Mouse (Mus musculus) kidney, postnatal 0 days (tissue): ENCODE results near the gene Cpne6. TPM values are rescaled to one million over a fixed set of nuclear protein-coding genes. Genes with fewer than 3 reads are reported as not detected.

ENCODE experiments used
- ATAC-seq: fragments of 200-750 bp; cut with Nextera tagmentation; replicated peaks from 2 replicates; pipeline ENCODE4 v1.8.0; 2017; ENCODE audit warnings: low read depth, moderate number of reproducible peaks, moderate TSS enrichment, moderate library complexity; ENCODE audit not compliant: low FRiP score
- DNase-seq: peaks from one replicate; pipeline ENCODE4 v3.0.0-alpha.2; 2016; ENCODE audit warnings: low spot score
- H3K27ac ChIP-seq: fragments of 300-500 bp; sonication (generic); 2 replicates; pipeline ENCODE4 v1.5.1; 2014; ENCODE audit warnings: mild to moderate bottlenecking
- H3K27me3 ChIP-seq: fragments of 300-500 bp; sonication (generic); 2 replicates; pipeline ENCODE4 v1.6.1; 2014; ENCODE audit warnings: low read length, mixed read lengths; ENCODE audit not compliant: insufficient read depth
- H3K36me3 ChIP-seq: fragments of 300-500 bp; sonication (generic); 2 replicates; pipeline ENCODE4 v1.6.1; 2014; ENCODE audit warnings: low read length, mixed read lengths; ENCODE audit not compliant: insufficient read depth
- H3K4me1 ChIP-seq: fragments of 300-500 bp; sonication (generic); replicated peaks from 2 replicates; pipeline ENCODE4 v1.6.1; 2014; ENCODE audit warnings: antibody characterized with exemption, low read length, mixed read lengths; ENCODE audit not compliant: insufficient read depth
- H3K4me2 ChIP-seq: fragments of 300-500 bp; sonication (generic); 2 replicates; pipeline ENCODE4 v1.6.1; 2014; ENCODE audit warnings: mild to moderate bottlenecking, low read length, moderate library complexity, mixed read lengths
- H3K4me3 ChIP-seq: fragments of 300-500 bp; sonication (generic); replicated peaks from 2 replicates; pipeline ENCODE4 v1.5.1; 2014; ENCODE audit warnings: low read depth, low read length
- H3K9ac ChIP-seq: fragments of 300-500 bp; sonication (generic); 2 replicates; pipeline ENCODE4 v1.6.1; 2014; ENCODE audit warnings: low read depth, low read length
- H3K9me3 ChIP-seq: fragments of 300-500 bp; sonication (generic); replicated peaks from 2 replicates; pipeline ENCODE4 v1.6.1; 2016; ENCODE audit warnings: low read length, inconsistent platforms, mixed read lengths
- CTCF ChIP-seq: IDR thresholded peaks from 2 replicates; pipeline ENCODE4 v1.5.1; 2016; ENCODE audit warnings: antibody characterized with exemption, low read depth, mild to moderate bottlenecking, moderate library complexity
- WGBS: fragments of 180-500 bp; shearing (Covaris S2); extraction: QIAGEN DNeasy Blood & Tissue Kit; methylation state at CpG from one replicate; pipeline ENCODE4 v1.1.7; 2014; 5-methylcytosine and 5-hydroxymethylcytosine counted together
- polyA plus RNA-seq: library from polyadenylated mRNA; unstranded; fragments of >200 nt; fragmentation: Nextera tagmentation; extraction: Ambion mirVana; gene quantifications from 2 replicates; pipeline ENCODE4 v1.2.1, GENCODE M21; 2015

Gene Cpne6
- polyA plus RNA-seq, 1 experiment from 2014 or later, result 0.28 TPM

- no peak overlapping the region for H3K27ac ChIP-seq
- 63% methylated on average over 6 of the region's 6 CpGs for WGBS
- ATAC-seq (no peak), DNase-seq (no peak)
- no peaks in the 10 kb centered on the region for H3K27me3 ChIP-seq
- 0 out of 2 replicates have a peak, but pooled peaks cover 3% of the 10 kb centered on the region for H3K4me1 ChIP-seq
- H3K4me3 ChIP-seq, result no peak overlapping the region
- H3K4me2 ChIP-seq, result no peak overlapping the region
- H3K36me3 ChIP-seq, result no peaks in the 10 kb centered on the region
- no peaks in the 10 kb centered on the region for H3K9me3 ChIP-seq
- H3K9ac ChIP-seq, result no peak overlapping the region
- TF ChIP-seq CTCF, result no peak
Measured at GRCm38 (mm10) chr14:55469821-55470220, 40.4 kb upstream of the Cpne6 start.

- peak; percentile 77 for DNase-seq
- H3K27ac ChIP-seq, result no peak overlapping the region
- WGBS, result 2% methylated on average over 10 of the region's 10 CpGs
Measured at GRCm38 (mm10) chr14:55470806-55471205, 39.4 kb upstream of the Cpne6 start.

GRCm38 (mm10) chr14:55475654-55476053 is 34.6 kb upstream of the Cpne6 start:
- no peak for DNase-seq
- TF ChIP-seq CTCF, result no peak
- Histone ChIP-seq H3K4me3 (no peak overlapping the region), H3K27me3 (no peaks in the 10 kb centered on the region), H3K36me3 (no peaks in the 10 kb centered on the region), H3K4me1 (0 out of 2 replicates have a peak, but pooled peaks cover 6% of the 10 kb centered on the region), H3K9ac (no peak overlapping the region), H3K4me2 (no peak overlapping the region), H3K9me3 (no peaks in the 10 kb centered on the region), H3K27ac (no peak overlapping the region)
- 55% methylated on average over 2 of the region's 2 CpGs for WGBS
- ATAC-seq, result no peak

More at GRCm38 (mm10) chr14:55470806-55471205, 39.4 kb upstream of the Cpne6 start:
- no peaks in the 10 kb centered on the region for H3K27me3 ChIP-seq
- no peaks in the 10 kb centered on the region for H3K9me3 ChIP-seq
- H3K36me3 ChIP-seq, result no peaks in the 10 kb centered on the region
- no peak overlapping the region for H3K4me2 ChIP-seq
- no peak for ATAC-seq
- no peak for TF ChIP-seq CTCF
- no peak overlapping the region for H3K9ac ChIP-seq
- H3K4me1 ChIP-seq, result 0 out of 2 replicates have a peak, but pooled peaks cover 3% of the 10 kb centered on the region
- no peak overlapping the region for H3K4me3 ChIP-seq

- Histone ChIP-seq H3K36me3 (no peaks in the 10 kb centered on the region), H3K4me1 (0 out of 2 replicates have a peak, but pooled peaks cover 6% of the 10 kb centered on the region), H3K4me2 (no peak overlapping the region), H3K27ac (no peak overlapping the region), H3K9me3 (no peaks in the 10 kb centered on the region), H3K4me3 (no peak overlapping the region), H3K27me3 (no peaks in the 10 kb centered on the region), H3K9ac (no peak overlapping the region)
- WGBS, result 86% methylated on average over 1 of the region's 1 CpGs
- ATAC-seq (no peak), DNase-seq (no peak)
- no peak for TF ChIP-seq CTCF
Measured at GRCm38 (mm10) chr14:55477421-55477820, 32.8 kb upstream of the Cpne6 start.

- Histone ChIP-seq H3K27me3 (no peaks in the 10 kb centered on the region), H3K27ac (no peak overlapping the region), H3K9ac (no peak overlapping the region), H3K4me2 (peak overlapping the region; percentile 70; the same call in 1 of the 2 replicates), H3K4me1 (0 out of 2 replicates have a peak, but pooled peaks cover 6% of the 10 kb centered on the region), H3K36me3 (no peaks in the 10 kb centered on the region), H3K9me3 (no peaks in the 10 kb centered on the region), H3K4me3 (no peak overlapping the region)
- ATAC-seq (no peak), DNase-seq (no peak)
- TF ChIP-seq CTCF, result no peak
- WGBS, result 86% methylated on average over 5 of the region's 5 CpGs
Measured at GRCm38 (mm10) chr14:55477829-55478228, 32.4 kb upstream of the Cpne6 start.

- DNase-seq, result peak; percentile 96
- H3K4me1 ChIP-seq, result 0 out of 2 replicates have a peak, but pooled peaks cover 6% of the 10 kb centered on the region
- ATAC-seq, result peak; percentile 95
- peak within 1 kb of the TSS; percentile 70 for H3K9ac ChIP-seq
- TF ChIP-seq CTCF, result peak; percentile 77
- H3K27me3 ChIP-seq, result no peaks in the 10 kb centered on the region
- H3K27ac ChIP-seq, result peak within 1 kb of the TSS; percentile 92
- H3K36me3 ChIP-seq, result no peaks in the 10 kb centered on the region
- H3K4me2 ChIP-seq, result peak within 1 kb of the TSS; percentile 70
- WGBS, result under 1% methylated on average over 38 of the region's 38 CpGs
- H3K9me3 ChIP-seq, result no peaks in the 10 kb centered on the region
- H3K4me3 ChIP-seq, result peak within 1 kb of the TSS; percentile 67
Measured at GRCm38 (mm10) chr14:55478651-55479599, 31.3 kb upstream of the Cpne6 start, which contains the start of gene Dhrs4. Gene Dhrs4, plus strand, starts transcription at chr14:55478758.
